Mouse (Mus musculus): ENCODE measurements around the gene Tcf7l2. TPM values are rescaled to one million over a fixed set of nuclear protein-coding genes. Genes with fewer than 3 reads are reported as not detected.

Tcf7l2 gene
- total RNA-seq, 1 experiment from 2014 or later, result 15.3 TPM

- ATAC-seq (replicated peaks; ENCODE audit: insufficient number of reproducible peaks, low FRiP score, low TSS enrichment, poor library complexity, severe bottlenecking), result no peak
Observed at GRCm38 (mm10) chr19:55807194-55808053, 65.8 kb downstream of the Tcf7l2 start.

- no peak for ATAC-seq (replicated peaks; ENCODE audit: insufficient number of reproducible peaks, low FRiP score, low TSS enrichment, poor library complexity, severe bottlenecking)
Observed at GRCm38 (mm10) chr19:55808304-55808703, 66.7 kb downstream of the Tcf7l2 start.

GRCm38 (mm10) chr19:55809539-55809938 is 67.9 kb downstream of the Tcf7l2 start:
- ATAC-seq (replicated peaks; ENCODE audit: insufficient number of reproducible peaks, low FRiP score, low TSS enrichment, poor library complexity, severe bottlenecking), result no peak

DNA sequence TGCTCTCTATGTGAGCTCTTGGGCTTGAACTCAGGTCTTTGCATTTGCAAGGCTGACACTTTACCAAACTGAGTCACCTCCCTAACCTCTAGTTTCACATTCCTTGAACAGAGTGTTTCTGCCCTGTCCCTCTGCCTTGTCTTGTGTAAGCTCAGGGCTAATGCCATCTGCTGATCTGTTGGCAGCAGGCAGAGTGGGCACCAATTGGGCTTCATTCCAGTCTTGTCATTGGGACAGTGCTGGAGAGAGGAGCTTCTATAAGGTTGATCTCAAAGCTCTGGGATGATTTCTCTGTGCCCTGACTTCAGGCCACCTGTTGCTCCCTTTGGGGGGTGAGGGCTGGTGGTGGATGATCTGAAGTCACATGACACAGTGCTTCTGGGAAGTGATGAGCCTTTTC is 70.6 kb downstream of the Tcf7l2 start:
- ATAC-seq (replicated peaks; ENCODE audit: insufficient number of reproducible peaks, low FRiP score, low TSS enrichment, poor library complexity, severe bottlenecking), result no peak

DNA sequence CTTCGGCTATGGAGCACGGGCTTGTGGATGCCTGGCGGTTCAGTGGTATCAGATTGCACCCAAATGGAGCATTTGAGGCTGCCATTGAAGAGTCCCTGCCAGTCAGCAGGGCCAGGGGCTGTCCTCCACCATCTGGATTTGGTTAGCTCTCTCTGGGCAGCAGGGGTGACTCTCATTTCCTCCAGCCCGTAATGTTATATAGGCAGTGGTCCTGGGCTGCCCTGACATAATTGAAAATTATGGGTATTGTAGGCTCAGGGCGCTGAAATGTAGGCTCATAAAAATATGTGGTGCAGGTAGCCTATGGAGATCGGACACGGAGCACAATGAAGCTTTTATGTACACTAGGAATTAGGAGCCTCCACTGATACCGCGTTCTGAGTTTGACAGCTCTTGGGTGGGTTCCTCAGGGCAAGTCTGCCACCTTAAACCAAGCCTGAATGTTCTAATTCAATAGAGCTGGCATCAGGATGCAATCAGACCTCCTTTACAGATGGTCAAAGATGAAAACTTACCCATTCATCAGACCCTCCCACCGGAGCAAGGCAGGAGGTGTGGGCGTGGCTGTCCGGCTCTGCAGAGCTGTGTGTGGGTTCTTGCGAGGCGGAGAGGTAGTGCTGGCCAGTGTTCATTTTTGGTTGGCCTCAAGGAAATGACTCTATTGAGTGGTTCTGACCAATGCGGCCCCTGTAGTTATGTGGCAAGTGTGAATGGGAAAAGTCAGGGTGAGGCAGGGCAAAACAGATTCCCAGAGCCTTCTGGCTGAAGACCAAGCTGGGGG is 73.6 kb downstream of the Tcf7l2 start:
- ATAC-seq (replicated peaks; ENCODE audit: insufficient number of reproducible peaks, low FRiP score, low TSS enrichment, poor library complexity, severe bottlenecking), result no peak

DNA sequence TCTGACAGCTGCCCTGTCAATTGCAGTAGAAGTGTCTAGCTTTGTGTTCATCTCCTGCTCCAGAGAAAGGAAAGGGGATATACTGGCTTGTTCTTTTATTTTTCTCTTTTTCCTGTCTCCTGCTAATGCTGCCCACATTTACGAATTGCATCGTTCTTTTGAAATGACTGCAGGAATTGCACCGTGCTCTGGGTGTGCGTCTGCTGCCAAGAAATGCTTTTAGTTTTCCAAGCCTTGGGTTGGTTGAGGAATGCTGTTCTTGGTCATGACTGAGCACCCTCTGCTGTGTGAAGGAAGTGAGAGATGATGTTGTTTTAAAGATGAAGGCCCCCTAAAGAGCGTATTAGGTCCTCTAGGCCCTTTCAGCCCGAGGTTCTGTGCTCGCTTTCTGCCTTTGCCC is 75.4 kb downstream of the Tcf7l2 start:
- no peak for ATAC-seq (replicated peaks; ENCODE audit: insufficient number of reproducible peaks, low FRiP score, low TSS enrichment, poor library complexity, severe bottlenecking)

DNA sequence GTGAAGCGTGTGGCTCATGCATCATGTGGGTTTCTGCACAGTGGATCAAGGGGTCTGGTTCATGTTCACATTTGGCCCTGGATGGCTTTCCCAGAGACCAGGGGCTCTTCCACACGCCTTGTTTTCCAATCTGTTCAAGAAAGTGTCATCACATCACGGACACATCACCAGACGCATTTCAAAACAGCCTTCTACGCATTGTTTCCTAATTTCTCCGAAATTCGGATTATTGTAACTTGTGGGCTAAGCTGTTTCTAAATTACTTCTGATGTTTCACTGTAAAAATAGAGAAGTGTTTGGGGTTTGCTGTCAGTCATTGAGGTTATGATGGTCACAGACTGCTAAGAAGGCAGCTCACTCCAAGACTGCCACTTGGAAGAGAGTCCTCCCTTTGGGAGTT is 78.6 kb downstream of the Tcf7l2 start:
- ATAC-seq (replicated peaks; ENCODE audit: insufficient number of reproducible peaks, low FRiP score, low TSS enrichment, poor library complexity, severe bottlenecking), result no peak

DNA sequence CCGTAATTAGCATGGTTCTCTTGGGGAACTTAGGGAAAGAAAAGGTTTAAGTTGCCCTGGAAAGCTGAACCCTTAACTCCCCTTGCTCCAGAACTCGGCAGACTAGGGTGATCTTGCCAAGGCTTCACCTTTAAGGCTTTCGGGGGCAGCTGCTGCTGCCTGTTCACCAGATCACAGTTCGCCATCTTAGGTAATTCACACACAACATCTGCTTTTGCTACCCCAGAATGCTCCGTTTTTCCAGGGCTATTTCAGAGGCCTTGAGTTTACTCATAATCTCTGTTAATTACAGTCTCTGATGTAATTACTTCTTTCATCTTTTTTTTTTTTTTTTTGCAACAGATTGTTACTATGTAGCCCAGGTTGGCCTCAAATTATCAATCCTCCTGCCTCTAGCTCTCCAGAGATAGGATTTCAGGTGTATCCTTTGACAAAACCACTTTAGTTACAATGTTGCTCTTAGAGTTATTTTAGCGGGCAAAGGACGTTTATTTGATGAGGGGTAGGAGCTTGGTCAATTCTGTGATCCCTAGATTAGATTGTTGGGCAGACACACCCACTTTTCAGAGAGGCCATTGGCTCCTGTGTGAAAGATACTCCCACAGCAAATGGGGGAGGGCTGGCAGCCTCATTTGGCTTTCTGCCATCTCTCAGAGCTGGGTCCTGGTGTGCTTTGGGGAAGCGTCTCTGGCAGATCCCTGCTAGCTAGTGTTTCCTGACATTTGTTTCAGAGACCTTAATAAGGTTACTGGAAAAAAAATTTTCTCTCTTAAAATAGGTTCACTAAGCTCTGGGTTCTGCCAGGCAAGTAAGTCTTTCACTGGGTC is 83.6 kb downstream of the Tcf7l2 start:
- no peak for ATAC-seq (replicated peaks; ENCODE audit: insufficient number of reproducible peaks, low FRiP score, low TSS enrichment, poor library complexity, severe bottlenecking)

- no peak for ATAC-seq (replicated peaks; ENCODE audit: insufficient number of reproducible peaks, low FRiP score, low TSS enrichment, poor library complexity, severe bottlenecking)
Observed at GRCm38 (mm10) chr19:55825951-55826507, 84.4 kb downstream of the Tcf7l2 start.

DNA sequence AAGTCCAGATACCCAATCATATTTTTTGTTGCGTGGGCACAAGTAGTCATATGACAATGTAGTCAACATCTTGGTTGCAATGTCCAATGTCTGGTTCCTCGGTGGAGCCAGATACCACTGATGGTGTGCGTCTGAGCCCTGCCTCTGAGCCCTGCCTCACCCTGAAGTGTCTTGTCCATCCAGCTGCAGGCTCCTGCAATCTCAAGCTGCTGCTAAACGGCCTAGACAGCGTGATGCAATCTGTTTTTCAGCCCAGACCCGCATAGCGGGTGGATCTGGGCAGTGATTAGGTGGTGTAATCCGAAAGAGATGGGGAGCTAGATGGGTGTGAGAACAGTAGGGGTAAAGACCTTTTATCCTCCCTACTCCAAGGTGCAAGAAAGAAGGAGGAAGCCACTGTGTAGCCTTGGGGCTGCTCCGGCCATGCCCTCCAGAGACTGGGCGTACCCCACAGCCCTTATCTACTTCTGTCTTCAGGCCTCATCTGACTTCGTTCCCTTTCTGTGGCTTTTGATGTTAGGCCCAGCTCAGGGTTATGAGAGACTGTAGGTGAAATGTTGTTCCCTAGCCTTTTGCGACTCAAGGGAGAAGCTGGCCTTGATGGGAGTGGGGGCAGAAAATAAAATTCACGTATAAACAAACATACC is 86.1 kb downstream of the Tcf7l2 start:
- ATAC-seq (replicated peaks; ENCODE audit: insufficient number of reproducible peaks, low FRiP score, low TSS enrichment, poor library complexity, severe bottlenecking), result peak; percentile 84

DNA sequence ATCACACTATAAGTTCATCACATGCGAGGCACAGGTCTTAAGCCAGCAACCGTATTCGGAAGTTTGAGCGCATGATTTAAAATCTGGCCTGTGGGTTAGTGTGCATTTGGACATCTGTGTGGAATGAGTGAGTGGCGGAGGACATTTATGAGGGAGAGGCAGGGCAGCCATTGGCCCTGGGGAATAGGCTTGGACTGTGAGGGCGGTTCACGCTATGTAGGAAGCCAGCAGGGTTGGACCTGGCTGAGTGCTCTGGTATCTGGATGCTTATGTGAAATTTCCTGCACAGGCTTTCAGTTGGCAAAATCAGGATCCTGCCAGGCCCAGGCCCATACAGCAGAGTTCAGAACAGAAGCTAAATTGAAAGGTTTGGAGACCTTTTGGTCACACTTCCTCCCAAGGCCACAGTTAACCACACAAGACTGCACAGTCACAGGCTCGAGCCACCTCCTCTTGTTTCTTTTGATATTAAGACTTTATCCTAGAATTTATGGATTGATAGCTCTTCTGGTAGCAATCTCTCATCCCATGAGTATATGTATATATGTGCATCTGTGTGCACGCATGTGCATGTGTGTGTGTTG is 89.4 kb downstream of the Tcf7l2 start:
- no peak for ATAC-seq (replicated peaks; ENCODE audit: insufficient number of reproducible peaks, low FRiP score, low TSS enrichment, poor library complexity, severe bottlenecking)

GRCm38 (mm10) chr19:55832122-55832521 is 90.5 kb downstream of the Tcf7l2 start:
- no peak for ATAC-seq (replicated peaks; ENCODE audit: insufficient number of reproducible peaks, low FRiP score, low TSS enrichment, poor library complexity, severe bottlenecking)

DNA sequence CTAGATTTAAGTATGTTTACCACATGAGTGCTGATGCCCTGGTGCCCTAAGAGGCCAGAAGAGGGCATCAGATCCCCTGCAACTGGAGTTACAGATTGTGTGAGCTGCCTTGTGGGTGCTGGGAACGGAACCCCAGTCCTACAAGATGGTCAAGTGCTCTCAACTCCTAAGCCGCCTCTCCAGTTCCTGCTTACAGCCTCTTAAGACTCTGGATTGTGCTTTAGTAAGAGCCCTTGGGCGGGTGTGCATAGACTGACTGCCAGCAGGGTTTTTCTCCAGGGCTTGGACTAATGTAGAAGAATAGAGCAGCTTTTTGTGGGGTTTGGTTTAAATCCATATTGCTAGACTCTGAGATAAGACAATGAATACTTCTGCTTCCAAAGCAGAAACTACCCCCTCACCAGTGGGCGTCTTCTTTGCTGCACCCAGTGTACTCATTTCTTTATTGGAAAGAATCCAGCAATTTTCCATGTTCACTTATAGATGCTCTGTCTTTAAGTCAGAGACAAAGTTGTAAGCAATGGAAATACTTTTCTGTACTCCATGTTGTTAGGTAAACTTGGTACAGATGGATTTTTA is 92.3 kb downstream of the Tcf7l2 start:
- ATAC-seq (replicated peaks; ENCODE audit: insufficient number of reproducible peaks, low FRiP score, low TSS enrichment, poor library complexity, severe bottlenecking), result no peak

DNA sequence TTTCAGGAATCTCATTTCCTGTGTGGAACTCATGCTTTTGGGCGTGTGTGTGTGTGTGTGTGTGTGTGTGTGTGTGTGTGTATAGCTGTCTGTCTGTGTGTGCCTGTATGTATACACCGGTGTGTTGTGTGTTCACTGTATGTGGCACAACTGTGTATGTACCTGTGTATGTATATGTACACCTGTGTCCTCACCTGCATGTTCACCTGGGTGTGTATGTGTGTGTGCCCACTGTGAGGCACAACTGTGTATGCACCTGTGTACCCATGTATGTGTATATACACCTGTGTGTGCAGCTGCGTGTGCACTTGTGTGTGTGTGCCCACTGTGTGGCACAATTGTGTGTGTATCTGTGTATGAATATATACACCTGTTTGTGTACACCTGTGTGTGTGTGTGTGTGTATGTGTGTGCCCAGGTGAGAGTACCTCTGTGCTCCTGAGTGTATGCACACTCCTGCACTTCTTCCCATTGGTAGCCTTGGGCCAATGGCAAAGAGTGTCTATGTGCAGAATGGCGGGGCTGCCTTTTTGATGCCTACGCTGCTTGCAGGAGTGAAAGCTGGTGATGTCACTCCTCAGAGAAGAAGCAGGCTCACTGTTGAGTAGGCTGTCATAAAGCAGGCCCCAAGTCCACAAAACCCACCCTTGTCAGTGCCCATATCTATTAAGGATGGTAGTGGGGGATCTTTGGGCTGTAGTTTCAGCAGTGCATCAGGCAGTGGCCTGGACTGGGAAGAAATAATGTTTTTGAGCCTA is 95.5 kb downstream of the Tcf7l2 start:
- no peak for ATAC-seq (replicated peaks; ENCODE audit: insufficient number of reproducible peaks, low FRiP score, low TSS enrichment, poor library complexity, severe bottlenecking)

DNA sequence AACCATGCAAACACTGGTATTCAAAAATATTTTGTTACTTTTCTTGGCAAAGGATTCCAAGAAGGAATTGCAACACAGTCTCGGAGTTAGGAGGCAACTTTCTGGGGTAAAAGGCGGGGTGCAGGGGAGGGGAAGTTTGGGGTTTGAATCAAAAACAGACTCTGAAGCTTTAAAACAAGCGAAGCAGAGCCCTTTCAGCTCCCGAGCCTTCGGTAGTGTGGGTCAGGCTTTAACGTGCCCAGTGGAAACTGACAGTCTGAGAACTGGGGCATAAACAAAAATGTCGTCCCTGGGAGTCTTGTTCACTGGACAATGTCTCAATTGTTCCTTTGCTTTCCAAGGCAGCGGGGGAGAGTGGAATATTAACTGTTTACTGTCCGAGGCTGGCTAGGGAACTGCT is 96.3 kb downstream of the Tcf7l2 start:
- no peak for ATAC-seq (replicated peaks; ENCODE audit: insufficient number of reproducible peaks, low FRiP score, low TSS enrichment, poor library complexity, severe bottlenecking)

DNA sequence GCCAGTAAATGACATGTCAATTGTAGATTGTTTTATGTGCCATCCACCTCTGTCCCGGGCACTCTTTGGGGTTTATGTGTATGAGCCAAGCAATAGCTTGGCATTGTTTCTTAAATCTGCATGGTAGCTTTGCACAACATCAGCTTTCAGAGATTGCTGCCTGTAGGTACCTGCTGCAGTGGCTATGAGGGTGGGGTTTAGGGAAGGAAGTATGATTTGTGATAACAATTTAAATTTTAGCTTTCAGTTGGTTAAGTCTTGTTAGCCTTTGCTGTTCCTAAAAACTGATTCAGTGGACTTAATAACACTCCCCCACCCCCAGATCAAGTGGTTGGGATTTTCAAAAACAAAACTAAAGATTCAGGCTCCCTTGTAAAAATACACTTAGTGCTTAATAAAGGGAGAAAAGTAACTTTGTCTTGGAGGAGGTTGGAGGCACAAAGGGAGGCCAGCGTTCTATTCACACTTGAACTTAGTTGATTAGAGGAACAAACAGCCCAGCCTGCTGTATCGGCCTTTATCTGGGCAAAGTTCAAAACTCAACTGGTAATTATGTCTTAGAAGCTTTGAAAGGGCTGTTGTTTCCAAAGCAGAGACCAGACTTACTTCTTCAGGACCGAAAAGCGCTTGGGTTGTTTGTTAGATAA is 96.9 kb downstream of the Tcf7l2 start:
- no peak for ATAC-seq (replicated peaks; ENCODE audit: insufficient number of reproducible peaks, low FRiP score, low TSS enrichment, poor library complexity, severe bottlenecking)
